Mouse (Mus musculus): Measurements from ENCODE around the gene Zscan22.
"Not testable (repeated sequence)": the region's sequence is repeated elsewhere in the genome, so short reads cannot be mapped to it uniquely, and the experiment has no call there.

Gene Zscan22

DNA sequence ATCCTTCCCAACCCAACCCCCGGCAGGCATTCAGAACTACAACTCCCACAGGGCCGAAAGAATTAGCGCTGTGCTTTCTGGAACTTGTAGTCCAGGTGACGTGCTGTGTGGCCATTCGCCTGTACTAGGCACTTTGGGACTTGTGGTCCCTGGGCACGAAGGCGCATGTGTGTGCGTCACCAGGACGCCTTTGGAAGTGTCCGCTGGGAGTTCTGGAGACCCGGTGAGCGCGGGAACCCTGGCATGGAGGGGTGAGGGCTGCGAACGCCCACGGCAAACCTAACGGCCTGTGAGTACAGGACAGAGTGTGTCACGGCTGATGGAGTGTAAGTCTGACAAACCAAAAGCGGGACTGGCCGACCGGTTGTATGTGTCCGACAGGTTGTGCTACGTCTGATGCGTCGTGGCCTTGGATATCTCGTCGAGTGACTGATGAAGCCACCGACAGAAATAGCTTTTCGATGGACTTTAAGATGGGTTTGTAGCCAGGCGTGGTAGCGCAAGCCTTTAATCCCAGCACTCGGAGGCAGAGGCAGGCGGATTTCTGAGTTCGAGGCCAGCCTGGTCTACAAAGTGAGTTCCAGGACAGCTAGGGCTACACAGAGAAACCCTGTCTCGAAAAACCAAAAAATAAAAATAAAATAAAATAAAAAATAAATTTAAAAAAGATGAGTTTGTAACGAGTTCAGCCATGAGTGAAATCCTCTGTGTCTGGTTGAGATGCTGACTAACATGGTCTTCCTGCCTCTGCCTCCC is at the start of gene Zscan22:
Zscan22 (plus strand) TSS at position 161 of the 756 bp plus-strand sequence.
- DNase-seq (ENCODE audit: low spot score in 2 of 2): peak; percentile 70 to 78

DNA sequence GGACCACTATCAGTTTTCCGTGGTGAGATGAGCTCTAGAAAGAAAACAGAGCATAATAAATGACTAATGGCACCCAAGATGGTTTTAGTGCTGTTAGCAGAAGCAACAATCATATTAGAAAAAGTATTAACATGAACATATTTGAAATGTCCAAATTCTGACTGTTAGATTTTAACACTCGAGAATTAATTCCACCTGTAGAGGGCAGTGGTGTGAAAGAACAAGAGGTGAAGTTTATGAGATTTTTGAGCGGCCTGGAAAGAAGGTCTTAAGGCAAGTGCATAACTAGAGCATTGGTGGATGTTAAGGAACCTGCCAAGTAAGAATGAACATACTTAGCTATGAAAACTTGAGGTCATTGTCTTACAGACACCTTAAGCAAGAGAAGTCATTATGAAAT is 23.3 kb upstream of the Zscan22 start:
- DNase-seq (ENCODE audit: low spot score in 2 of 2): peak in 1 of 2 experiments; percentile 49

DNA sequence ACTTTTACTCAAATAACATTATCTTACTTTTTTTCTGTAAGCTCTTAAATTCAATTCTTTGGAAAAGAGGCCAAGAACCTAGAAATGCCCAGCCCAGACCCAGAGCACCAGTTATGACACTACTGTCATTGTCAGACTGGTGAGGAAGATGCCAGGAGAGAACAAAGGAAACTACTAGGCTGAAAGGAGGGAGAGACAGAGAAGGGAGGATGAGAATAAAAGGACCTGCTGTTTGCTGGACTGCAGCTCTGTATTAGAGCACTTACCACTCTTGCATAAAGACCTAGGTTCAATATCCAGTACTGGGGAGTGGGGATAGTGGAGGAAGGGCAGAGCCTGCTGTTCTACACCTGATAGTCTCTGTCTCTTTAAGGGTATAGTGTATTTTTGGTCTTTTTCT is 17.6 kb upstream of the Zscan22 start:
- DNase-seq (ENCODE audit: low spot score in 2 of 2): no peak

DNA sequence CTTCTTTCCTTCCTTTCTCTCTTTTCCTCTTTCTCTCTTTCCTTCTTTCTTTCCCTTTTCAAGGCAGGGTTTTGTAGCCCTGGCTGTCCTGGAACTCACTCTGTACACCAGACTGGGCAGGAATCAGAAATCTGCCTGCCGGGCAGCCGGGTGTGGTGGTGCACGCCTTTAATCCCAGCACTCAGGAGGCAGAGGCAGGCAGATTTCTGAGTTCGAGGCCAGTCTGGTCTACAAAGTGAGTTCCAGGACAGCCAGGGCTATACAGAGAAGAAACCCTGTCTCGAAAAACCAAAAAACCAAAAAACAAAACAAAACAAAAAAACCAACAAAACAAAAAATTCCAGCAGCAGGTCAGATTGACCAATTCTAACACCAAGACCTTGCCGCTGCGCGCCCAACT is 17.1 kb upstream of the Zscan22 start:
- DNase-seq (ENCODE audit: low spot score in 2 of 2): not testable (repeated sequence)

DNA sequence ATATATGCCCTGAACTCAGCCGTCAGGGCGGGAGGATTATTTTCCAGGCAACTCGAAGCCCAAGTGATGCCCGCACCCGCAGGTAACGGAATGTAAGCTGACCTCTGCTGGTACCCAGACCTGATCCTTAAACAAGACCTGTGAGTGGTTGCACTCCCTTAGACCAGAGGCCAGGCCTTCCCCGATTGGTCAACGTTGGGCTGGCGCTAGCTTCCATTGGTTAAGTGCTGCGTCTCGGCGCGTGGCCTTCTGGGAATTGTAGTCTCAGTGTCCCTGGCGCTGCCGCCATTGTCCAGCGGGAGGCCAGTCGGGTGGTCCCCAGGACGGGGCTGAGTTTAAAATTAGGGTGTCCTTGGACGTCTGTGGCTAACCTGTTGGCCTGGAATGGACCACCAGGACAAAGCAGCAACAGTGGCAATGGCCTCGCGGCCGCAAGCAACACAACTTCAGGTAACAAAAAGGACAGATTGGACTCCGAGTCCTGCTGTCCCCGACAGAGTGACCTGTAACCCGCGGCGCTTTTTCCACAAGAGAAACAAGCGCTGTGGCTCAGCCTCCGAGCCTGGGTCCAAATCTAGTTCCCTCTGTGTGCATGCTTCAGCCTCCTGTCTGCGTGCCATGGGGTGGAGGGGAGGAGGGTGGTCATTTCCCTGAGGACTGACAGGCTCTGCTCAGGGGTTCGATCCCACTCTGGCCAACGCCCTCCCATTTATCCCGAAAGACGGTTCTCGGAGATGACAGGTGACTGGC is 16.5 kb upstream of the Zscan22 start, which contains the start of gene Zfp128:
Zfp128 (plus strand) TSS at position 267 of the 750 bp plus-strand sequence.
- peak; percentile 87 for DNase-seq (ENCODE audit: low spot score in 2 of 2)

DNA sequence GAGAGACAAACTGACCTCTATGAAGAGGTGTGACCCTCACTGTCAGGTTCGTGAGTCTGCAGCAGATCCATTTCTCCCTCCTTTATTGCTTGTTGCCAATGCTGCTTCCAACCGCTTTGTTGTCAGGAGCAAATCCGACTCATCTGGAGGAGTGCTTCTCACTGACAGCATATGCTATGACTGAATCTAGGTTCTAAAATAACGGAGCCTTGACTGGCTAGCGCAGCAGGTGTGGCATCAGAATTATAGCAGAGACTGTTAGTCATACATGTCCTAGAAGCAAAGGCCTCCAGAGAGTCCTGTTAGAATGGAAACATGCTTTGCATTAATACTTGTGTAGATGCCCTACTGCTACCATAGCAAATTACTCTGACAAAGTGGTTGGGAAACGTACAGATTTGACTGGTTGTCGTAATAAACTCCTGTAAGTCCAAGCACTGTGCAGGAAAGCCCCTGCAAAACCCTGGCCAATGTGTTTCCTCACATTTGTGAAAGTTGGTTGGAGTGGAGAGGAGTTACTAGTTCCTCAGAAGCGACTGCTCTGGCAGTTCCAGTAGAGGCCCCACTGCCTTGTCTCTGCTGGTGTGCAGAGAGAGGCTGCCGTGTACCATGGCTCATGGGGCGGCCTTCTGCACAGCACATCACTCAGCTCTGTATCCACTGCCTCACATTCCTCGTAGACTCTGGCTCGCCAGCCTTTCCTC is 10.9 kb upstream of the Zscan22 start:
- DNase-seq (ENCODE audit: low spot score in 2 of 2): no peak

DNA sequence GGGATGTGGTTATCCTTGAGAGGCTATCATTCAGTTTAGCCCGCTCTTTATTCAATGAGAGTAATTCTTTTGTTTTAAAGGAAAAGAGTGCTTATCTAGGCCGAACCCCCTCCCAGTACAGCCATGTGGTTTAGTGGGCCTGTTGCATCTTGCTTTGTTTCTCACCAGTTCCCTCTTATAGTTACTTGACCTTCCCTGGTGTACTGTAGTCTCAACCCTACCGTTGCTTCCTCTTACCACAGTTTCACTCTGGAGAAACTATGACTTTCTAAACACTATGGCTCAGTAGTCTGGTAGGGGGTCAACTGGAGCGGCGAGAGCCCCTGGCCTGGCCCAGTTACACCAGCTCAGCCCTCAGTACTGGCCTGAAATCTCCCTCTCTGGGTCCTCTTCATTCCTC is 10.0 kb upstream of the Zscan22 start:
- DNase-seq (ENCODE audit: low spot score in 2 of 2): no peak

DNA sequence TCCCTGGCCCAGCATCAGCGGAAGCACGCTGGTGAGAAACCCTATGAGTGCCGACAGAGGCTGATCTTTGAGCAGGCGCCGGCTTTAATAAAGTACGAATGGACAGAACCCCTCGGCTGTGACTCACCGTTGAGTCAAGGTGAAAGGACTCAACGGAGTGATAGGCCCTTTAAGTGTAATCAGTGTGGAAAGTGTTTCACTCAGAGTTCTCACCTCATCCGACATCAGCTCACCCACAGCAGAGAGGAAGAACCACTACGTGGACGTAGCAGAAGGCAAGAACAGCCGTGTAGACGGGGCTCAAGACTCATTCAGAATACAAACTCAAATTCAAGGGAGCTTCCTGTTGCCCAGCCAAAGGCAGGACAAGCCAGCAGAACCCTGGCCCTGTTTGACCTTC is 6.7 kb upstream of the Zscan22 start:
- DNase-seq (ENCODE audit: low spot score in 2 of 2): no peak

DNA sequence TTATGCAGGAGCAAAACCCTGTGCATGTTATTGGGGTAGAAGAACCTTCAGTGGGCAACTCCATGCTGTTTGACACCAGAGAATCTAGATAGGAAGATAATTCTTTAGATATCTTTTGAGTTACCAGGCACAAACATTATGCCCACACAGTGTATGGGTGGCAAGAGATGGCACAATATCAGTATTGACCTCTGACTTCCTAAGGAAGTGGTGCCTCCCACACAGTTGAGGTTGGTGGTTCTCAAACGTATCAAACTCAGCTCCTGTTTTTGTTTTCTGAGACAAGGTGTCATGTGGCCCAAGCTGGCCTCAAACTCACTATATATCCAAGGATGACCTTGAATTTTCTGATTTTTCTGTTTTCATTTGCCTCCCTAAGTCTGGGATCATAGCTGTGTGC is 6.3 kb upstream of the Zscan22 start:
- DNase-seq (ENCODE audit: low spot score in 2 of 2): no peak

DNA sequence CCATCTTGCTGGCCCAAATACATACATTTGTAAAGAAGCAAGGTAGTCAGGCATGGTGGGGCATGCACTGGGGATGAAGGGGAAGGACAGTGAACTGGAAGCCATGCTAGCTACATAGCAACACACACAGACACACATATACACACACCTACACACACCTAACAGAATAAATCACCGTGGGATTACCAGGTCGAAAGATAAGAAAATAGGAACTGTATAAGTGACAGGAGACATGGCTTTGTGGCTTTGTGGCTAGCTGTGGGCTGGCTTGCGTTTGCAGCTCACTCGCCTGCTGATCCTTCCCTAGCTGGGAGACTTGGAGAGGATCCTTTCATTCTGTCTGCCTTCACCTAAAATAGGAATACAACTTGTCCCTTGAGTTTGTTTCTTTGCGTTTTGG is 3.9 kb downstream of the Zscan22 start:
- no peak for DNase-seq (ENCODE audit: low spot score in 2 of 2)

DNA sequence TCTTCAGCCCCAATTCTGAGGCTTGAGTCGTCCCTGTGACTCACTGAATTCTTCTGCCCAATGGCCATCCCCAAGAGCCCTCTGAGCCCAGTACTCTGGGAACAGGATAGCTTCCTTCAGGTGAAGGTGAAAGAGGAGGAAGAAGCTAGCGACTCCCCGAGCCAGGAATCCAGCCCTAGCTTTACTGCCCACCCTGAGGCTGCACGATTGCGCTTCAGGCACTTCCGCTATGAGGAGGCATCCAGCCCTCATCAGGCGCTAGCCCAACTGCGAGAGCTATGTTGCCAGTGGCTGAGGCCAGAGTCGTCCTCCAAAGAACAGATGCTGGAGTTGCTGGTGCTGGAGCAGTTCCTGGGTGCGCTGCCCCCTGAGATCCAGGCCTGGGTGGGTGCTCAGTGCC is 6.0 kb downstream of the Zscan22 start:
- peak in 1 of 2 experiments; percentile 28 for DNase-seq (ENCODE audit: low spot score in 2 of 2)

DNA sequence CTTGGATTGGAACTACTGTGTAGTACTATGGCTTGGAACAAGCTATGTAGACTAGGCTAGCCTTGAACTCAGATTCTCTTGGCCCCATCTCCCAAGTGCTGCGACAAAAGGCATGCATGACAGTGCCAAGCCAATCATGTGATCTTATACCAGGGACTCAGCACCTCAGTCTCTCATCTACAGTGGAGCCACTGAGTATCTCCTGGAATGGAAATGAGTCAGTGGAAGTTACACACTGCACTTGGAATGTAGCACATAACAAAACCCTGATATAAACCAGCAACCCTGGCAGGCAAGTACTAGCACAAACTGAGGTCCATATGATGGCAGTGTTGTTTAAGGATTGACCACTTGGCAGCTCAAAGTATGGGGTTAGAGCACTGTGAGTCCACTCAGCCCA is 7.5 kb downstream of the Zscan22 start:
- no peak for DNase-seq (ENCODE audit: low spot score in 2 of 2)

DNA sequence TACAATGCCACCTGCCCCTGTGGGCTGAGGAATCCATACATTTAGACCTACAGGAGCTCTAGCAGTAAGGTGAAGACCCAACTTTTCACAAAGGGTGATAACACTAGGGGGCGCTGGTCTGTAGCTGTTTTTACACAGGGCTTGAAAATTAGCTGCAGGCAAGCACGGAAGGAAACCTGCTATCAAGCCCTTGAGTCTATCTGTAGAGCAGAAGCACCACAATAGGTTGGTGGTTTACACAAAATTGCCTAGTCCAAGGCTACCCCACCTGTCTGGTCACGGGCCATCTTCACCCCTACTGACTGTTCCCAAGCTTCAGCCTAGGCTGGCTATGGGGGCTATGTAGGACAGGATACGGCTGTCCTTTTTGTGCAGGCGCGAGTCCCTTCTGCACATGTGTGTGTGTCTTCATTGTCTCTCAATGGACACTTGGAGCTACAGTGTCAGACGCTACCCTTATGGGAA is 11.9 kb downstream of the Zscan22 start:
- peak; percentile 86 to 93 for DNase-seq (ENCODE audit: low spot score in 2 of 2)

DNA sequence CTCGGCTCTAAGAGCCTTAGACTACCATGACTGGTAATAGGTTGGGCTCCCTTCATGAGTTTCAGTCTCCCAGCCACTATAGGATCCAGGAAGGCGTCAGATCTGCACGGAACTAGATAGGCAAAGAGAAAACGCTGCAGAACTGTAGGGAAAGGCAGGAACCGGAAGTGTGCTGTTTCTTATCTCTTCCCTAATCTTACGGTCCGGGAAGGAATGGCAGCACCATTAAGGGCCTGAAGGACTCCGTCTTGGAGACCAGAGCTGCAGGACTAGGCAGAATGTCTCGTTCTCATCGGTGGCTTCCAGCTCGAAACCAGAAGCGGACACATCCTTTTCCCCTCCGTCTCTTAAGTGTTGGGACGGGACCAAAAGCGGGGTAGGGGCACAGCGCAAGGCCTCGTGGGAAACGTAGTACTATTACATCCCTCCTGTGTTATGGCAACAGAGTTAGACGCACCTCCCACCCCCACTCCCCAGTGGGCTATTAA is 12.6 kb downstream of the Zscan22 start:
- DNase-seq (ENCODE audit: low spot score in 2 of 2): peak; percentile 55

DNA sequence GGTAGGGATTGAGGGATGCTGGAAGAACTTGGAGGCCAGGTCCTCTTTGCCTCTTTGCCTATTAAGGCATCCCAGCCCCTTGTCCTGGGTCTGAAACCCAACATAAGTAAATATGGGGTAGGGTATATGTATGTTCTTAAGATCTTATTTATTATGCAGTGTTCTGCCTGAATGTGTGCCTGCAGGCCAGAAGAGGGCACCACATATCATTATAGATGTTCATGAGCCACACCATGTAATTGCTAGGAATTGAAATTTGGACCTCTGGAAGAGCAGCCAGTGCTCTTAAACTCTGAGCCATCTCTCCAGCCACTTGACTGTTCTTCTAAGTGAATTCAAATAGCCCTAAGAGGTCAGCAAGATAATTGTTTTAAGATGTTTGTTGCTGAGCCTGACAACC is 15.9 kb downstream of the Zscan22 start:
- no peak for DNase-seq (ENCODE audit: low spot score in 2 of 2)

DNA sequence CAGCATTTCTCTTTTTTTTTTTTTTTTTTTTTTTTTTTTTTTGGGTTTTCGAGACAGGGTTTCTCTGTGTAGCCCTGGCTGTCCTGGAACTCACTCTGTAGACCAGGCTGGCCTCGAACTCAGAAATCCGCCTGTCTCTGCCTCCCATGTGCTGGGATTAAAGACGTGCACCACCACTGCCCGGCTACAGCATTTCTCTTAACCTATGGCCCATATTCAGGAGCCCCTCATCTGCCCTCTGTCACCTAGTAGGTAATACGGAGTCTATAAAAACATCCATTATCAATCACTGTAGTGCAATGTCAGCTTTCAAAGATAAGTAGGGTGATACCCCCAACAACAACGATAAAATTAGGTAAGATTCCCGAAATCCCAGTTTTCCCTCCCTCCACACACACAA is 22.9 kb downstream of the Zscan22 start:
- not testable (repeated sequence) for DNase-seq (ENCODE audit: low spot score in 2 of 2)

DNA sequence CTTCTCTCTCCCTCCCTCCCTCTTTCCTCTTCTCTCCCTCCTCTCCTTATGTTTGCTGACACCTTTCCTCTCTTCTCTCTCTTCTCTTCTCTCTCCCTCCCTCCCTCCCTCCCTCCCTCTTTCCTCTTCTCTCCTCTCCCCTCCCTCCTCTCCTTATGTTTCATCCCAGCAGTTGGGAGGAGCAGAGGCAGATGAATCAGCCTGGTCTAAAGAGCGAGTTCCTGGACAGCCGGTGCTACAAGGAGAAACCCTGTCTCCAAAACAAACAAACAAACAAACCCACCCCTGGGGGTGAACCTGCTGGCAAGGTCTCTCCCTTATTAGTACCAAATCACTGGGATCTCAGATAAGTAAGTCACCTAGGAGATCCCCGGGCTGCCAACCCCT is 23.7 kb downstream of the Zscan22 start:
- DNase-seq (ENCODE audit: low spot score in 2 of 2): no peak

DNA sequence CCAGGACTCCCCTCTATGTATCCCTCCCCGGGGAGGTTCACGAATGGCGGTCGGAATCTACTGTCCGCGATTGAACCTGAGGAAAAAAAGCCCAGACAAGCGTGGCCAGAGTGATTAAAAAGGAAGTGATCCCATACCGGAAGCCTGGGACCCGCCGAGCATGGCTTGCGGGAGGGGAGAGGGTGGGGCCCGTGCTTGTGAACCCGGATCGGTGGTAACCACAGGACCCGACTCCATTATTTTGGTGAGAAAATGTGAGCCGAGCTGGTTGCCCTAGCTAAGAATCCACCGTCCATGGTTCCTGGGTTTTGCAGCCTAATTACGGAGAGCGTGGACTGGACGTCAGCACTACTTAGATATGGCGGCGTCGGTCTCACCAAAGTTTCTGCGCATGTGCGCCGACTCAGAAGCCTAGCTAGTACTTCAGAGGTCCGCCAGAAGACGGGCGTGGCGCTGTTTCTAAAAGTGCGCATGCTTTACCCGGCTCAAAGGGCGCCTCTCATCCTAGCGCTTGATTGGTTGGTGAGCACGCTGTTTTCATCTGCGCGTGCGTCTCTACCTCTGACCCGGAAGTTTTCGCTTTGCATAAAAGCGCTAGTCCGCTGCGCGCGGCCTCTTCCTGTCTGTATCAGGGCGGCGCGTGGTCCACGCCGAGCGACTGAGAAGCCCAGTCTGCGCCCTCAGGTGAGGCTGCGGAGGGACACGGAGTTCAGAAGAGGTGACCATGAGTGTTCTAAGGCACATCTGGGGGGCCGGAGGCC is 24.3 kb downstream of the Zscan22 start, which contains the start of gene Rps5:
Rps5 (plus strand) TSS at position 586 of the 761 bp plus-strand sequence.
- DNase-seq (ENCODE audit: low spot score in 2 of 2): peak; percentile 97 to 98

DNA sequence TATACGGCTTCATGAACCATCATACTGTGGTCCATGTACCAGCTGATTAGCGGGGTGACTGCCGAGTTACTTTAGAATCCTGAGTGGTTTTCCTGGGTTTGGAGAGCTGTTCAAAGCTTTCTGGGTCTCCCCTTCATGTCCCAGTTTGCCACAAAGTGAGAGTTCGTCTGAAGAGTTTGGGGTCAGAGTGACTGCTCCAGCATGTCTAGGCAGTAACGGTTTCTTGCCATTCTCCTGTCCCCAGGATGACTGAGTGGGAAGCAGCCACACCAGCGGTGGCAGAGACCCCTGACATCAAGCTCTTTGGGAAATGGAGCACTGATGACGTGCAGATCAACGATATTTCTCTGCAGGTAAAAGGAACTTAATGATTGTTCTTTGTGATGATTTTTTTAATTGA is 25.1 kb downstream of the Zscan22 start:
- no peak for DNase-seq (ENCODE audit: low spot score in 2 of 2)

DNA sequence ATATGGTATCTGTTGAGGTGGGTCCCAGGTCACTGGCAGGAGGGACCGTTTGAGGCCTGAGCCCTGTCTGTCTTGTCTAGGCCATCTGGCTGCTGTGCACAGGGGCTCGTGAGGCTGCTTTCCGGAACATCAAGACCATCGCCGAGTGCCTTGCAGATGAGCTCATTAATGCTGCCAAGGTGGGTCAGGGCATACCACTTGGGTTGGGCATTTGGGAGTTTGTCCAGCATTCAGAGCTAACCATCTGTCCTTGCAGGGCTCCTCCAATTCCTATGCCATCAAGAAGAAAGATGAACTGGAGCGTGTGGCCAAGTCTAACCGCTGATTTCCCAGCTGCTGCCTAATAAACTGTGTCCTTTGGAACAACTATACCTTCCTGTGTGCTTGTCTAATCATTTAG is 28.7 kb downstream of the Zscan22 start:
- no peak for DNase-seq (ENCODE audit: low spot score in 2 of 2)

DNA sequence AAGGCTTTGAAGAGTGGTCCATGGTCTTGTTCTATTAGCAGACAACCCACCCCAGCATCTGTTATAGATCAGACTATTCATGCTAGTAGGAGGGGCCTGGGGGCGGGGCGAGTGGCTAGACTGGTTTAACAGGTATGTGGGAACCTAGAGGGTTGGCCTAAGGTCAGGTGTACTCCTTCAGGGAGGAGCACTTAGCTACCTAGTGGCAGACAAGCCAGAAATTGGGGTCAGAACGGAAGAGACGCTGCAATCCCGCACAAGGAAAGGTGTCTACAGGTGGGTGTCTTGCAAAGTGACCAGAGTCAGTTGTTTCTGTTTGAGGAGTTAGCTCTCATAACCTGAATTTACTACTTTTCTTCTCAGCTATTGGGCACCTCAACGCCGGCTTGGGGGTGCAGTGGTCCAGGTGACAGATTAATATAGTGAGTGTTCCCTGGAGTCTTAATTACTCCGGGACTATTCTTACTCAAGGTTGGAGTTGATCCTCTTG is 29.6 kb downstream of the Zscan22 start, which contains the start of gene Rnf225:
Rnf225 (plus strand) TSS at position 226 of the 490 bp plus-strand sequence.
- no peak for DNase-seq (ENCODE audit: low spot score in 2 of 2)
